Mouse (Mus musculus): ENCODE results near the gene Sidt2. TPM values are rescaled to one million over a fixed set of nuclear protein-coding genes. Genes with fewer than 3 reads are reported as not detected.

Sidt2 gene
- total RNA-seq (2014; fragmentation: Nextera tagmentation) (45.6 and 50.6 TPM in 2 replicates), total RNA-seq (2017) (10.8 and 29.2 TPM in 2 replicates)

DNA sequence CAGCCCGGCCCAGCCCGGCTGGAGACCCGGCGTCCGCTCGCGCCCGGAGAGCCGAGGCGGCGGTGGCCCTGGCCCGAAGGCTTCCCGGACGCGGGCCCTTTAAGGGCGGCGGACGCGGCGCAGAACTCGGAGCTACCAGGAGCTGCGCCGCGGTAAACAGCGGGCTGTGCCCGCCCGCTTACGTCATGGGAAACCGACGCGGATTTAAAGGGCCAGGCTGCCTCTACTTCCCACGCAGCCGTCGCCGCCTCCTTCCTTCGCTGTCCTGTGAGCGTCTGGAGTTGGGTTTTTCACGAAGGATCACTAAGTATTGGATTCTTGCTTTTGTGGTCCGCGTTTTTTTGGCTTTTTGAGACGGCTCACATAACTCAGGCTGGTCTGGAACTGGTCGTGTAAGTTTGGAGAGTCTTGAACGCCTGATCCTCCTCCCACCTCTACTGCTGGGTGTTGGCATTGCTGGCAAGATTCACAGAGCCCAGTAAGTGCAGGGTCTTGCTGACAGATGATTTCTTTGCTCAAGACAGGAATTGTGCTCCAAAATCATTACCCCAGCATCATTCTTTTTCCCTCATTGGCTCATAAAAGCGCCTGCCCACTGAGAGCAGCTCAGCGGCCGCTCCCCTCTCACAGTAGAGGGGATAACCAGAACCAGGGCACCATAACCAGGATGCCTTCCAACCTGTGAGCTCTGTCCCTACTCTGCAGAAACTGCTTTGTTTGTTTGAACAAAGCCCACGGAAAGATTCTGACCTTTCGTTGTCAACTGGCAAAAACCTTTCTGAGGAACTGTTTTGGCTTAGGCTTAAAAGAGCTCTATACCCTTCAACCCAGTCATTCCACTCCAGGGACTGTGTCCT, at the start of gene Sidt2:
TSS of gene Sidt2 (minus strand) at position 152 of the 857 bp plus-strand sequence.
- ATAC-seq (replicated peaks; ENCODE audit: low FRiP score, low TSS enrichment, poor library complexity, severe bottlenecking), result peak; percentile 82

DNA sequence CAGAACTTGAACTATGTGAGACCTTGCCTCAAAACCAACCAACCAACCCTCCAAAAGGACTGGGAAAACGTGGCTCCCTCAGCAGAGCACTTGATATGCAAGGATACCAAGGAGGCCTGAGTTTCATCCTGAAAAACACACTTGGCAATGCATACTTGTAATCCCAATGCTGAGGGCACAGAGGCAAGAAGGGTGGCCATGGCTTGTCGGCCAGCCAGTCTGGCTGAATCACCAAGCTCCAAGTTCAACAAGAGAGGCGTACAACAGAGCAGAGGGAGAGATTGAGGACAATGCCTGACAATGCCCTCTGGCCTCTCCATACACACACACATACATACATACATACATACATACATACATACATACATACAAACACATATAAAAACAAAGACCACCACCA, 49.5 kb upstream of the Sidt2 start:
- ATAC-seq (replicated peaks; ENCODE audit: low FRiP score, low TSS enrichment, poor library complexity, severe bottlenecking), result no peak

DNA sequence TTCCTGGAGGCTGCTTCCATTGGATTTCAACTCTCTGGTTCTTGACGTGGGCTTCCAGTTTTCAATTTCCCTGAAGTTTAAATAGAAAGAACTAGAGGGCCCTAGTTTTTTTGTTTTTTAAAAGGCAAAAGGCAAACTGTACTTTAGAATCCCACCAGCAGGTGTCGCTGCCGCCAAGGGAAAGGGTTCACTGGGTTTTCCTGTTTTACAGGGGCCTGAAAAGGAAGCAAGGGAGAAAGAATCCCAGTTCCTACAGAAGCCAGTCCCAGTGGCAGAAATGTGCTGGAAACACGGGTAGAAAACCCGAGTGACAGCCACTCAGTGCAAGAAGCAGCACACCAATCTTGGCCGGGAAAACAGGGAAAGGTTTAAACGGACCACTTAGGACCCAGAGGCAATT, 48.7 kb upstream of the Sidt2 start:
- ATAC-seq (replicated peaks; ENCODE audit: low FRiP score, low TSS enrichment, poor library complexity, severe bottlenecking), result no peak

DNA sequence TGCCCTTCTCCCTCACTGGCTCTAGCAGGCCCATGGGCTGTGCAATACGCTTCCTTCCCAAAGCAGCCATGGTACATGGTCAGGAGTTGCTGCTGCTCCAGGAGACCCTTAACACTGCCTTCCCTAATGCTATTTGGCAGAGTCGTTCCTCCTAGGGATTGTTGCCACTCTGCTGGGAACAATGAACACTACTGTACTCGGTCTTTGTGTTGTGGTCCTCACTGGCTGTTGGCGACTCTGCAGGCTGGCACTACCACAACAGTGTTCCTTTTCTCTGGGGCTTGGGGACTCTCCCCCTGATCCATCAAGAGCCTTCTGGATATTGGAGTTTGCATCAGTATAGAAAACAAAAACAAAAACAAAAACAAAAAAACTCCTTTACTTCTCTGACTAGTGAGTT, 44.0 kb upstream of the Sidt2 start:
- no peak for ATAC-seq (replicated peaks; ENCODE audit: low FRiP score, low TSS enrichment, poor library complexity, severe bottlenecking)

DNA sequence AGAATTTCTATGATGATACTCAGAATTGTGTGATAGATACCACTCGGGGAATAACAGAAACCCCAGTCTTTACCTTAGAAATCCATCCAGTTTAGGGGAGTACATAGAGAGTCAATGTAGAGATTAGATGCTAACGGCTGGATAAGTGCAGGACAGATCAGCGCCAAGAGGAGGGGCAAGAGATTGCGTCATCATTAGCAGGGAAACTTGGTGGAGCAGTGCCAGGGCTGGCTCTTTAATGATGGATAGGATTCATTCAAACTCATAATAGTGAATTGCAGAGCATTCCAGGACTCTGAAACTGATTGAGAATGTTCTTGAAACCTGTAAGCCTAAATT, 30.1 kb upstream of the Sidt2 start:
- ATAC-seq (replicated peaks; ENCODE audit: low FRiP score, low TSS enrichment, poor library complexity, severe bottlenecking), result peak; percentile 40

DNA sequence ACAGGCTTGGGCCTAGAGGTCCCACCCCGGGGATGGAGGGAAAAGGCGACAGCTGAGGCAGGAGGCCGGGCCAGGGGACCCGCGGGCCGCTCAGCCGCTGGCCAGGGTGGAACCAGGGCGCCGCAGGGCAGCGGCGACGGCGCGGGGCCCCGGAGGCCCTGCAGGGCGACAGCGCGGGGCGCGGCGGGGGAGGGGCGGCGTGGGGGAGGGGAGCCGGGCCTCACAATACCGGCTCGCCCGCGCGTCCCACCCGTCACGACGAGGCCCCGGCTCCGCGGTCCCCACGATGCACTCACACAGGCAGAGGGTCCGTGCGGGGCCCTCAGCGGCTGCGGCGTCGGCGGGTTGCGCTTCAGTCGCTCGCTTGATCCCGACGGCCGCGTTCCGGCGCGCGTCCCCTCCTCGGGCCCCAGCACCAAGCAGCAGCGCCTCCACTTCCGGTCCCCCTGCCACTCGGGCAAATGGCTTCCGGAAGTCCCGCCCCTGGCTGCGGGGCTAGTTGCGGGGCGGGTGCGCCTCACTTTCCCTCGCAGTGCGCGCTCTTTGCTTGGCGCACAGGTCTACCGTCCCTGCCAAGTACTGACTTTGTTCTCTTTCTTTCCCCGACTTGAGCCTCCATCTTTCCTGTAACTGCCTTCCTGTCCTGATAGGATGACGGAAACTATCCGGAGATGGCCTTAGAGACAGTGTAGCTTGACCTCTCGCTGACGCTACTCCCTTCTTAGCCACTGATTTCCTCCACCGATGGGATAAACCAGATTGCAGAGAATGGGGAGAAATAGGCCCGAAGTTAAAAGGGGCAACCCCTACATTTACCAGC, 29.6 kb upstream of the Sidt2 start:
- ATAC-seq (replicated peaks; ENCODE audit: low FRiP score, low TSS enrichment, poor library complexity, severe bottlenecking), result peak; percentile 75

DNA sequence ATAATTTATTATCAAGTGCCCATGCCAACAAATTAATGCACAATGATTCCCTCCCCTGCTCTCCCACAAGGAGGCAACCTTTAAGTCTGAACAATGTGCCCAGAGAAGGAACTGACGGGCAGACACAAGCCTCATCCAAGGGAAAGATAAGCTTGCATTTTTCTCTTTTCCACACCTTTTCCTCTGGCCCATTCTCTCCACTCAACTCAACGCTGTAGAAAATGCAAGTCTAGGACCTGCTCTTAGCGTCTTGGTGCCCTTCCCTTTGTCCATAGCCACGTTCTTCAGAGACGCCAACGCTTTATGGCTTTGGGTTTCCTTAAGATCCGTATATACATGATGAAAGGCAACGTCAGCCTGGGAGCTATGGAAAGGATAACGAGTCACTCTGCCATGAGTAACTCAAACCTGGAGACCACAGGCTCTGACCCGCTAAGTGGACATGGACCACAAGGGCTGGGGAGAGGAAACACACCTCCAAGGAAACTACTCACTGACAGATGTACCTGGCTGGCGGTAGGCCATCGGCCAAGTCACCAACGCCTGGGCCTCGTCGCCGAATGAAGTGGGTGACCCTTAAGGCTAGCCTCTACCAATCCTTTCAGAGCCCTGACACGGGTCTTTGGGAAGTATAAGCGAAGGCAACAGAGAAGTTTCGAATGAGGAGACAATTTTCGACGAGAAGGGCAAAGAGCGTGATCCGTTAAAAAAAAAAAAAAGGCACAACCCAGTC, 28.8 kb upstream of the Sidt2 start:
- ATAC-seq (replicated peaks; ENCODE audit: low FRiP score, low TSS enrichment, poor library complexity, severe bottlenecking), result peak; percentile 57

DNA sequence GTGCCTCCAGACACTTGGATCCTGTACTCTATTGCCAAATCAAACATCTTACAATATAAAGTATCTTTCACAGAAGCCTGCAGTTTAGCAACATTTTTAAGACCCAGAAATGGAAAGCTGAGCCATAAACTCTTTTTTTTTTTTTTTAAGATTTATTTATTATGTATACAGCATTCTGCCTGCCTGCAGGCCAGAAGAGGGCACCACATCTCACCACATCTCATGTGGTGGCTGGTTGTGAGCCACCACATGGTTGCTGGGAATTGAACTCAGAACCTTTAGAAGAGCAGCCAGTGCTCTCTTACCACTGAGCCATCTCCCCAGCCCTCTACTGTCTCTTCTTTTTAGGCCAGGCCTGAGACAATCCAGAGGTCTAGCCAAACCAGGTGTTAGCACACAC, 26.3 kb upstream of the Sidt2 start:
- no peak for ATAC-seq (replicated peaks; ENCODE audit: low FRiP score, low TSS enrichment, poor library complexity, severe bottlenecking)

DNA sequence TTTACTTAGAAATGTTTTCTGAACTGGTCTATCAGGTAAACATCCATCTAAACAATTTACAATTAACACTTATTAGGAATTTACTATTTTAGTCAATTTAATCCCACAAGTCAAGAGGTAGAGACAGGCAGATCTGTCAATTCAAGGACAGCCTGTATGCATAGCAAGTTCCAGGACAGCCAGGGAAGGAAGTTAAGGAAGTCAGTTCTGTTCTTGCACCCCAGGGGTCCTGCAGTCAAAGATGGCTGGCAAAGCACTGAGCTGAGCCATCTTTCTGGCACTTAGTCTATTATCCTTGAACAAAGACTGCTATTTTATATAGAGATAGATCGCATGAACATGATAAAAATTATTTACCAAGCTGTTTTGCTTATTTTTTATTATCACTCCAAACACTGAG, 25.6 kb upstream of the Sidt2 start:
- ATAC-seq (replicated peaks; ENCODE audit: low FRiP score, low TSS enrichment, poor library complexity, severe bottlenecking), result no peak

DNA sequence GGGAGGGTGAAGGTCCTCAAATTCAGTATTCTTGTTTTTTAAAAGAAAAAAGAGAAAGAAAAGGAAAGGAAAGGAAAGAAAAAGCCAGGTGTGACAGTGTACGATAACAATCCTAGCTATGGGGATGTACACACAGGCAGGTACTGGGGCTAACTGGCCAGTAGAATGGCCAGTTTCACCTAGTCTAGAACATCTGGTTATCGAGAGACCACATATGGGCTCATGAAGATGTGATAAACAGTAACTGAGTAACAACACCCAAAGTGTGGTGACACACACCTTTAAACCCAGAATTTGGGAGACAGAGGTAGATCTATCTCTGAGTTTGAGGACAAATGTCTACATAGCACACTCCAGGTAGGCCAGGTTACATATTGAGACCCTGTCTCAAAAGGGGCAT, 24.7 kb upstream of the Sidt2 start:
- ATAC-seq (replicated peaks; ENCODE audit: low FRiP score, low TSS enrichment, poor library complexity, severe bottlenecking), result no peak

DNA sequence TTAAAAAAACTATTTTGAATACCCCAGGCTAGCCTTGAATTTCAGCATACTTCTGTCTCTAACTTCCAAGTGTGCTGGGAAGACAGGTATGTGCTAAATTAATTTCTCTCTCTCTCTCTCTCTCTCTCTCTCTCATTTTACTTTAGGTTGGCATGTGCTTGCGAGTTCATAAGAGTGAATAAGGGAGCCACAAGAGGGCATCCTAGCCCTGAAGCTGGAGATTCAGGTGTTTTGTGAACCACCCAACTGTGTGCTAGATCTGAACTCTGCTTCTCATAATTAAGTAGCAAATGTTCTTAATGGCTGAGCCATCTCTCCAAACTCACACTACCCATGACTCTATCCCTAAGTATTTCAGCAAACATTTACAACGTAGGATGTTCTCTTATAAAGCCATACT, 21.8 kb upstream of the Sidt2 start:
- ATAC-seq (replicated peaks; ENCODE audit: low FRiP score, low TSS enrichment, poor library complexity, severe bottlenecking), result no peak

DNA sequence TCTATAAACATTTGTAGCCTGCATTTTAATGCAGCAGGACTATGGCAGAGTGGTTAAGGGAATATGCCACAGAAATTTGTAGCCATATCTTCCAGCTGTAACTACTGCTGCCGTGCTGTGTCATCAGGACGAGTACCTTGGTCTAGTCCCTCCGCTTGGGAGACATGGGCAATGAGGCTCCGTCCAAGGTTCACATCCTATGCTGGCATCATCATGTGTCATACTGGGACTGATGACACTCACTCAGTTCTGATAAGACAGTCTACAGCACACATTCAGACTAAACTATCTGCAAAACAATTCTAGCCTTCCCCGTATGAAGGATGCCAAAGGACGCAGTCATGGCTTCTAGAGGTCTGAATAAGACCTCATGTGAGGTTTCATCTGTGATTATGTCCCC, 8.5 kb upstream of the Sidt2 start:
- ATAC-seq (replicated peaks; ENCODE audit: low FRiP score, low TSS enrichment, poor library complexity, severe bottlenecking), result no peak

DNA sequence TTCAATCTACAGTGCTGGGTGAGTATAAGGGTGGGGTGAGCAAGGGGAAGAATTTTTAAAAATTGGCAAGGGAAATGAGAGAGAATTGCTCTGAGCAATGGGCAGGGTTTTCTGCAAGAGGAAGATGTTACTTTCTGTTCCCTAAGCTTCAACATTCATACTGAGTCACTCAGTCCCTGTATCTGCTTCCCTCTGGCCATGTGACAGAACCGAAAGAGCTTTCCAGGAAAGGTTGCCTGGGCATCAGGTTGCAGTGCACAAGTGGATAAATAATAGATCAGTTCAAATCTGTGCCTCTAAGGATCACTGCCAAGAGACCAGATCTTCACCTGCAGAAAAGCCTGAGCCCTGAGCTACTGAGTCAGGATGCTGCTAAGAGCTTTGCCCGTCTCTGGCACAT, 6.8 kb upstream of the Sidt2 start:
- no peak for ATAC-seq (replicated peaks; ENCODE audit: low FRiP score, low TSS enrichment, poor library complexity, severe bottlenecking)

DNA sequence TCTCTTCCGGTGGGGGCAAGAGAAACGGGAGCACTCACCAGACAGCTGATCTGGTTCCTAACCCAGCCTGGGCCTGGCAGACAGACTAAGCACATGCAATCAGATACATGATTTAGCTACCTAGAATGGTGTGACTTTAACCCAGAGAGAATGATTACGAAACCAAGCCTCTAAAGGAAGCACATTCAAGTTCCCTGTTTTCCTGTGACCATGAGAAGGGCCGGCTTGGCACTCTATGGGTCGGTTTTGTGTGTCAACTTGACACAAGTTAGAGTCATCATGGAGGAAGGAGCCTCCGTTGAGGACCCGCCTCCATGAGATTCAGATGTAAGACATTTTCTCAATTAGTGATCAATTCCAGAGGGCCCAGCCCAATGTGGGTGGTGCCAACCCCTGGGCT, 4.6 kb upstream of the Sidt2 start:
- ATAC-seq (replicated peaks; ENCODE audit: low FRiP score, low TSS enrichment, poor library complexity, severe bottlenecking), result no peak

DNA sequence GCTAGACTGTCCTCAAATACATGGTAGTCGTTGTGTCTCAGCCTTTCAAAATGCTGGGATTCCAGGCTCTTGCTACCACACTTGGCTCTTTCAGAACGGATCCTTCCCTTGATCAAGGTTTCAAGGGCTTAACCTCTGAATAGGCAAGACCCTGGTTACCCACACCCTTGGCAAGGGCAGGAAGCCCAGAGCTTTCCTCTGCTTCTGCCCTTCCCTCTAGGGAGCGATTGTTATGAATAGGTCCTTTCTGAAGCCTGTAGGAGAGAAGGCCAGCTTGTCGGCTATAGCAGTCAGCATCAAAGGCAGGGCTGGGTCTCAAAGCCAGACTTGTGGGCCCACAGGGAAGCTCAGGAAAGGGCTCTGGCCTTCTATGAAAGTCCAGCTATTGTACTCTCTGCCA, 3.8 kb upstream of the Sidt2 start:
- ATAC-seq (replicated peaks; ENCODE audit: low FRiP score, low TSS enrichment, poor library complexity, severe bottlenecking), result no peak

DNA sequence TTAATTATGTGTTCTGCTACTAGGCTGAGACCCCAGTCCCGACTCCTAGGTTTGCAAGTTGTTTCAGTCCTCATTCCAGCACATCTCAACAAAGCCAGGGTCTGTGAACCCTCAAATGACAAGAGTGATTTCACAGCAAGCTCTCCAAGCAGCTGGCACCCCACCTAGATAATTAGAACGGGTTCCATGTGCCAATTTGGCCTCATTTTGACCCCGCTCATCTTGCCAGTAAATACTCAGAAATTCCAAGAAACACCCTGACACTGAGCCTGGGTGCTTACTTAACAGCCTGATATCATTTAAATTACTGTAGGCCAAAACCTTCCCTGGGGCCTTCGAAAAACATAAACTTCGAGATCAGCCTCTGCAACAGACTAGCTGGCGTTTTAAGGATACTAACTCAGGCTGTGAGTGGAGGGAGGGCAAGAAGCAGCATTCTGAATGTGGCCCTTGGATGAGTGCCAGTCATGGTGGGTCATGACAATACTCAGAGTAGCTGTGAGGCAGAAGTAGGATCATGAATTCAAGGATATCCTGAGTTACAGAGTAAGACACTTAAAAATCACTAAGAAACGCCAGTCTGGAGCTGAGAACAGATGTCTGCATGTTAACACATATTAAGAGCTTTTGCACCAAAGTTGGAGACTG, 3.1 kb upstream of the Sidt2 start:
- no peak for ATAC-seq (replicated peaks; ENCODE audit: low FRiP score, low TSS enrichment, poor library complexity, severe bottlenecking)

DNA sequence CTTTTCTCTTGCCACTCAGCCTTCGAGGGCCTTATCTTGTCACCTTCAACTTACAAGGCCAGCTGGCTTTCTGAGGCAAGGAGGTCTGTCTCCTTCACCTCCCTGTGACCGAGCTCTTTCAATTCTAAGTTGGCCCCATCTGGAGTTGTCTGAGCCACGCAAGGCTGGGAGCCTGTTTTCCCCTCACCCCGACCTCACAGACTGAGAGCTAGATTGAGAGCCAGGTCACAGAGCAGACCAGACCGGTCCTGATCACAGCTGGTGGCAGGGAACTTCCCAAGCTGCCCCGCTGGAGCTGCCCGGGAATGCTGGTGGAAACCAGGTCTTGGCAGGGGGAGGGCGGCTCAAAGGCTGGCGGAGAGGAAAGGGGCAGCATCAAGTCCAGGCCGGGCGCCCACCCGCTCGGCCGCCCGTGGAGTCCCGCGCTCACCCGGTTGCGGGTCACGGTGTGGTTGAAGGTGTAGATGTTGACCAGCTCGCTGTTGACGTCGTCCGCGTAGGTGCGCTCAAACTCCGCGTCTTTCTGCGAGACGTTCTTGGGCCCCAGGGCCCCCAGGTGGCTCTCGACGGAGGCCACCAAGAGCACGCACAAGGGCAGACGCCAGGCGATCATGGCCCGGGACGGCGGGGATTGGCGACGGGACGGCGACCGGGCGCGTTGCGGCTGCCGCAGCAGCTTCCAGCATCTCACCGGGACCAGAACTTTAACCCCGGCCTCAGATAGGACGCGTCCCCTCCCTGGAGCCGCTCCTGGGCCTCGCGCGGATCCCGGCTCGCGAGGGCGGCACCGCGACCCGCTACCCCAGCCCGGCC, 558 bp downstream of the Sidt2 start:
- peak; percentile 35 for ATAC-seq (replicated peaks; ENCODE audit: low FRiP score, low TSS enrichment, poor library complexity, severe bottlenecking)

DNA sequence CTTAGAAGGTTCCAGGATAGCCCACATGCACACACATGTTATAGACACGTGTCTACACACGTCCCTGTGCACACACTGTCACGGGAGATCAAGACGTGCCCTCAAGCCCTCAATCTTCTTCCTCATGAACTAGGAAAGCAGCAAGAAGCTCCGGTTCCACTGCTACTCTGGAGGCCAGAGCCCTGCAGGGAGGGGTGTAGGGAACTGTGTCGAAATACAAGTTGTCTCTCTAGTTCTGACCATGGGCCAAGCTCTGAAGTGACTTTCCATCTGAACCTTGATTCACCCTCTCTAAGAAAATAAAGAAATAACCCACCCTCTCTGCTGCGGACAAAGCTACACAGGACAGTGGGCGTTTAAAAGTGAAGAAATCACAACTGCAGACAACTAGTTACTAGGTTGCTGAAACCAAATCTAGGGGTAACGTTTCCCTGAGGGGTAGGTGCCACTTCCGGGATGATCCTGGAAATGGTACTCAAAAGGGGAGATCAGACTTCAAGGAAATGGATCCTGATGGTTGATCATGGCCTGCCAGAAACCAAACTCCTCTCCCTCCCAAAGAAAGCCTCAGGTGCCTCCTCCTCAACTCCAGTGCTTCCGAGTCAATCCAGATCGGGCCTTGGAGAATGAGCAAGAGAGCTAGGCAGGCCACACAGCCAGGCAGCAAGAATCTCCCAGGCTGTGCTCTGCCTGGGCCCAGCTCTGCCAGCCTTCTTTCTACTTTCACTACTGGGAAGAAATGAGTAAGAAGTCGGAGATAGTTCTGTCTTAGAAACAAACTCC, 1.4 kb downstream of the Sidt2 start:
- ATAC-seq (replicated peaks; ENCODE audit: low FRiP score, low TSS enrichment, poor library complexity, severe bottlenecking), result 0 out of 2 replicates have a peak, but pooled peaks have one; percentile 10
